Mouse (Mus musculus) spleen, postnatal 36 days (tissue): ENCODE measurements around the gene Ube4b.
A peak's percentile ranks its signal among the peaks of the same experiment; 100 is the strongest.
"Not testable (repeated sequence)": the region's sequence is repeated elsewhere in the genome, so short reads cannot be mapped to it uniquely, and the experiment has no call there.

Experiments used
- DNase-seq, 2 experiments: peaks; one replicate each; pipeline ENCODE4 v3.0.0; 2022; ENCODE audit warnings: low spot score in 2 of 2, mixed read lengths in 1 of 2

Gene Ube4b

DNA sequence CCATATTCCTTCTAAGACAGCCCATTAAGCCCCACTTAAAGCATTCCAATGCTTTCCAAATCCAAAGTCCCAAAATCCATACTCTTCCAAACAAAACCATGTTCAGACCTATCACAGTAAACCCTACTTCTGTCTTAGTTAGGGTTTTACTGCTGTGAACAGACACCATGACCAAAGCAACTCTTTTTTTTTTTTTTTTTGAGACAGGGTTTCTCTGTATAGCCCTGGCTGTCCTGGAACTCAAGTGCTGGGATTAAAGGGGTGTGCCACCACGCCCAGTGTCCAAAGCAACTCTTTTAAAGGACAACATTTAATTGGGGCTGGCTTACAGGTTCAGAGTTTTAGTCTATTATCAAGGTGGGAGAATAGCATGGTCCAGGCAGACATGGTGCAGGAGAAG is 5.3 kb upstream of the Ube4b start:
- not testable (repeated sequence) for DNase-seq

DNA sequence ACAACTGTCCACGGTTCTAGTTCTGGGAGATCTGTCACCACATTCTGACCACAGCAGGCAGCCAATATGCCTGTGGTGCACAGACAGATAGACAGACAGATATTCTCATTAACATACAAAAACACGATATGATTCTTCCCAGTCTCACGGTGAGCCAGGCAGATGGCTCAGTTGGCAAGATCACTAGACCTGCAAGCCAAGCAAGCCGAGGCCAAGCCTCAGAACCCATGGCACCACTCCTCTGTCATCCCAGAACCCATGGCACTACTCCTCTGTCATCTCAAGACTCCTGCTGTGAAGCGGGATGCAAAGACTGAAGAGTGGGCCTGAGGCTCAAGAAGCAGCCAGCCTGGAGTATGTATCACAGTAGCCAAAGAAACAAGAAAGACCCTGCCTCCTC is 3.0 kb upstream of the Ube4b start:
- DNase-seq, result no peak

DNA sequence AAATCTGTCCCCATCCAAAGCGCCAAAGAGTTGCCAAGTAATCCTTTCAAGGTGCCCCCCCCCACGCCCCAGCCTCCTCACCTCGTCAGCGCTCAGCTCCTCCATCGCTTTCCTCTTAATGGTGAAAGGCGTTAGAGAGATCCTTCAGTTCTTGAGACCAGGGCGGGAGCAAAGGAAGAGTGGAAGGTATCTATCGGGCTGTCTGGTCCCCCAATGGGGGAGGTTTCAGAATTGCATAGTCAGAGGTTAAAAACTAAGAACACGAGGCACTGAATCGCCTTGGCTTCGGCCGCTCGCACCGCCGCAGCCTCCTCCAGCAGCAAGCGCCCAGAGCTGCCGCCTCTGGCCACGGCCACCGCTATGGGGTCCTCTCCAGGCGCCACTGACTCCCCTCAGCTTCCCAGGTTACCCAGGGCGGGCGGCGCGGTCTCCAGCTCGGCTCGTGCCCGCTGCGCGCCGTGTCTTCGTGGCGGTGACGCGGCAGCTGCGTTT is 702 bp downstream of the Ube4b start:
- DNase-seq, result peak; percentile 11 to 12

DNA sequence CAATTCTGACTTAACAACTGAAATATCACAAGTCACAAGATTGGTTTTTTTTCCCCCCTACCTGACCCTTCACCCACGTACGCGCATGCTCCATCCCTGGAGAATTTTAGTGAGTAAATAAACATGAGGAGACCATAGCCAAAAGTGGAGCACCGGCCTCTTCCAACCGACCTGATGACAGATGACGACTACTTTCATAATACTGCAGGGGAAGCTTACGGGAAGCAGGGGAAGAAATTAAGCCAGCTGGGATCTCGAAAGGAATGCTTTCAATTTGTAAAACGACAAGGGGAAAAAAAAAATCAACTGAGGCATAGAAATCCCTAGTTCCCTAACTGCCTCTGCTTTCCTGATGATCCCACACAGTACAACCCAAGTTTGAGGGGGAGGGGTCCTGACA is 1.8 kb downstream of the Ube4b start:
- no peak for DNase-seq

DNA sequence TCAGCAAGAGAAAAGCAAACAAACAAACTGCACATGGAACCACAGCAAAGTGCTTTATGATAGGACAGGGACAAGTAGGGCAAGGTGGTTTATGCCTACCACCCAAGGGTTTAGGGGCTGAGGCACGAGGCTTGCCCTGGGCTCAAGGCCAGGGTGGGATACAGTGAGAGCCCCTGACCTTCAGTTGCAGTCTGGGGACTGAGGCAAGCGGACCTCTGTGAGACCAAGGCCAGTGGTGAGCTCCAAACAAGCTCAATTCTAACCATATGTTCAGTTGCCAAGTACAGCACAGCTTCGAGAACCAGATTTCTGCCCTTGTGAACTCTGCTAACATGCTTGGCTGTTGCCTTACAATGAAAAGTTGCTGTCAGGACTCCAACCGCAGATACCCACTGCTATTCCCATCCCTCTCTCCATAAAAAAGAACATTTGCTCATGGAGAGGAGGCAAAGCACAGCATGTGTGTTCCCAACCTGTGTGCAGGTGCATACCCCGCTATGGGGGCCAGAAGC is 8.6 kb downstream of the Ube4b start:
- no peak for DNase-seq

DNA sequence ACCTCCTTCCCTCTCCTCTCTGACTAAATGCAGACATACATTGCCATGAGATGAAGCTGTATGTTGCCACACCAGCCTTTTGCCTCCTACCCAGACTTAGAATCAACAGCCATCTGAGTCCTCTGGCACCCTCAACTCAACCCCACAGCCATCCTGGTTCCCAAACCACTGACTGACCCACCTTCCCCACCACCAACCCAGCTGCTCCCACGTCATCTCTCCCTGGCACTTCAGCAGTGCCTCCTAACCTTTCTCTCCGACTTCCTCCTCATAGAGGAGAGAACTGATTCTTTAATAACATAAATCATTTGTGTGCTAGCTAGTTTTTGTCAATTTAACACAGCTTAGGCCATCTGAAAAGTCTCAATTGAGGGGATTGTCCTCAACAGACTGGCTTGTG is 9.6 kb downstream of the Ube4b start:
- DNase-seq, result no peak

DNA sequence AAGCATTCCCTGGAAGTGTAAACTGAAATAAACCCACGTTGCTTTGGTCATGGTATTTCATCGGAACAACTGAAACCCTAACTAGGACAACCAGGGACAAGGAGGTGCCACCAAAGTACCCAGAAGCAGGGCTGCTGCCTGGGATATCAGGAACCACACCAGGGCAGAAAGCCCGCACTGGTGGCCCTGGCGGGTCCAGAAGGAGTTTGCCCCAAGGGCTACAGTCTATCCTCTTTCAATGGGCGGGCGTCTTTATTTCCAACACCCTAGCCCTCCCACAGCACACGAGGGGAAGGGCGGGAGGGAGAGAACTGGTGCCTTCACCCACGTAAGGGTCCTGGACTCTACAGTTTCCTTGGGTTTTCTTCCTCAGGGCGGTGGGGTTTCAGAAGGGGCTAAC is 10.1 kb downstream of the Ube4b start:
- no peak for DNase-seq

DNA sequence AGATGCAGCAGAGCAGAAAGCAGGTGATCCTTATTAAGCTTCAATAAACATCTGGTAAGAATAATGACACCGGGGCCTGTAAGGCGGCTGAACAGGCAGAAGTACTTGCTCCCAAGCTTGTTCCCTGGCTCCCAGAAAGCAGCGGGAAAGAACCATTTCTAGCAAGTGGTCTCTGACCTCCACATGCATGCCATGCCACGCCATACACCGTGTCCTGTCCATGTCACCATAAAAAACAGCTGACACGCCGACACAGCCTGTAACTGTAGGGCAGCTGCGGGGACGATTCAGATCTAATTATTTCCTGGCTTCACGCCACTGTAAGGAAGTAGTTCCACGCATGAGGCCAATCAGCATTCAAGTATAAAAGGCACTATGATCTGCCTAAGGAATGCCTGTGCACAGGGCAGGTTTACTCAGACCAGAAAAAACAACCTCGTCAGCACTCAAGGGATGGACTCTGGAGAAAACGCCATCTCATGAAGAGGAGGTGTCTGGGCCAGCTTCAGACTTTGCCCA is 10.8 kb downstream of the Ube4b start:
- no peak for DNase-seq

DNA sequence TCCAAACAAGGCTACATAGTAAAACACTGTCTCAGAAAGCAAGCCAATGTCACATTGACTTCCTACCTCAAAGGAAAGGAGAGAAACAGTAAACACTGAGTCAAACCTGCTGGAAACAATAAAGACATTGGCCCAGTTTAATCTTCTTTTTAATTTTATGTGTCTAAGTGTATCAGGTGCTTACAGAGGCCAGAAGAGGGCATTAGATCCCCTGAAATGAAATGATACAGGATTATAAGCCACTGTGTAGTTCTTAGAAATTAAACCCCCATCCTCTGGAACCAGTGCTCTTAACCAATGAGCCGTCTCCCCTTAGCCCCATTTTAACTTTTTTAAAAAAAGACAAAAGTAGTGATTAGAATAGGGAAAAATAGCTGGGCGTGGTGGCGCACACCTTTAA is 12.3 kb downstream of the Ube4b start:
- DNase-seq, result no peak

DNA sequence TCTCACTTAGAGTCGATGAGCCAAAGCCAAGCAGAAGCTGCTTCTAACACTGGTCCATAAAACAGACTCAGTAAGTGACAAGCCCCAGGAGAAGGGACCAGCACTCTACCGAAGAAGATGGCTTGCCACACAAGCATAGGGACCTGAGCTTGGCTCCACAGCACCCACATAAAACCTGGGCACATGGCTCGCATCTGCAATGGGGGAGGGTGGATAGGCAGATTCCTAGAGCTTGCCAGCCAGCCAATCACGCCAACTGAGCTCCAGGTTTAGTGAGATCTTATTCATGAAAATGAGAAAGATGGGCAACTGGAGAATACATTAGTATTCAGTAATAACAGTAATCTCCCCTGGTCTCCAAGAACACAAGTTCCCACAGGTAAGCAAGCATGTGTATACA is 16.8 kb downstream of the Ube4b start:
- no peak for DNase-seq

DNA sequence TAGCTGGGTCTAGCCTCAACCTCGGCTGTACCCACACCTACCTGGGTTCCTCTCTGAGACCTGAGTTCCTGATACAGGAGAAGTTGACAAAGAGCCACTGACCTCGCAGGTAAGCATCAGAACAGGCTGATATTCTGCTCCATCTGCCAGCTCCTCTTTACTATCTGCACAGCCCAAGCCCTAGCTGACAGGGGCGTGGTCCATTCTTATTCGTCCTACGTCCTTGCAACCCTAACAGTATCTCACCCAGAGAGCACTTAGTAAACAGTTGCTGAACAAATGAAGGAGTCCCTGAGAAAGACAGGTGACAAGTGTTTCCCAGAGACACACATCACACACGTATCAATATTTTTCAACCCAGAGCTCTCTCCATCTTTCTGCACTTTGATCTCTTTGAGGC is 18.2 kb downstream of the Ube4b start:
- no peak for DNase-seq

DNA sequence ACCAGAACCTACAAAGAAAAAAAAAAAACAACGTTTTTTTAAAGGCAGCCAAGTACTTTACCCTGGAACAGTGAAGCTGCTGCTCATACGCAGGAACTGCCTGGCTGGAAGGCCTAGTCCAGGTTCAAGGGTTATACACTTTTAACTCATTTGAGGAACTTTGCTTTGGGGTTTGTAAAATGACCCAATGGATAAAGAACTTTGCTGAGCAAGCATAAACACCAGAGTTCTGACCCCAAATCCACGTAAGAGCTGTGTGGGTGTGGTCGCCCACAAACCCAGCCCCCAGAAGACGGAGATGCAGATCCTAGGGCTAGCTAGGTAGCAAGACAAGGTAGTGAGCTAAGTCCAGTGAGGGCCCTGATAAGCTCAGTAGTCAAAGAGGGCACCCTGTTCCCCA is 19.1 kb downstream of the Ube4b start:
- no peak for DNase-seq

DNA sequence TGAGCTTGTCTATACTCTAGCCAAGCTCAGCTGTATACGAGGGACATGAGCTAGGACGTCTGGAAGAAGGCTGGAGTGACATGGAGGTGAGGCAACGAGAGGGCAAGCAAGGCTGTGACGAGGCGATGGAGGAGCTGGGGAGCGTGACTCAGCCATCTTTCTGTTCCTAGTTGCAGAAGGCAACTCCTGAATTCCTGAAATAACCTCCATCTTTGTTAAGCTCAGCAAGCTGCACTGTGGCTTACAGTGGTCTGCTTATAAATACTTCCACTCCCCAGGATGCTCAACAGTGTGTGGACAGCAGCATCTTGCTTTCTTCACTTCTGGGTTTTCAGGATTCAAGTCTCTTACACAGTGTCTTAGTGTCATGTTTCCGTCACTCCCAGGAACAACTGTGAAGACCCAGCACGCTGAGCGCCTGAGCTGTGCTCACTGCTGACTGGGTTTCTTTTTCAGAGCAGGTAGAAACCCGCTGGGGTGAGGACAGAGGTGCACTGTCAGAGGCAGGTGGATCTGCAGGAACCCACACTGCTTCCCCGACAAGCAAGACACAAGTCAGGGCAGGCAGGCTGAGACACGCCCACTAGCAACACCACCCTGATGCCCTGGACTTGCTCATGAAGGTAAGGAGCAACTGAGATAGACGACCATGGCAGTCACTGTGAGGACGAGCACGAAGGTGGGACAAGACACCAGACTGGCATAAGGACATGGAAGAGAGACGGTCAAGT is 20.7 kb downstream of the Ube4b start:
- no peak for DNase-seq

DNA sequence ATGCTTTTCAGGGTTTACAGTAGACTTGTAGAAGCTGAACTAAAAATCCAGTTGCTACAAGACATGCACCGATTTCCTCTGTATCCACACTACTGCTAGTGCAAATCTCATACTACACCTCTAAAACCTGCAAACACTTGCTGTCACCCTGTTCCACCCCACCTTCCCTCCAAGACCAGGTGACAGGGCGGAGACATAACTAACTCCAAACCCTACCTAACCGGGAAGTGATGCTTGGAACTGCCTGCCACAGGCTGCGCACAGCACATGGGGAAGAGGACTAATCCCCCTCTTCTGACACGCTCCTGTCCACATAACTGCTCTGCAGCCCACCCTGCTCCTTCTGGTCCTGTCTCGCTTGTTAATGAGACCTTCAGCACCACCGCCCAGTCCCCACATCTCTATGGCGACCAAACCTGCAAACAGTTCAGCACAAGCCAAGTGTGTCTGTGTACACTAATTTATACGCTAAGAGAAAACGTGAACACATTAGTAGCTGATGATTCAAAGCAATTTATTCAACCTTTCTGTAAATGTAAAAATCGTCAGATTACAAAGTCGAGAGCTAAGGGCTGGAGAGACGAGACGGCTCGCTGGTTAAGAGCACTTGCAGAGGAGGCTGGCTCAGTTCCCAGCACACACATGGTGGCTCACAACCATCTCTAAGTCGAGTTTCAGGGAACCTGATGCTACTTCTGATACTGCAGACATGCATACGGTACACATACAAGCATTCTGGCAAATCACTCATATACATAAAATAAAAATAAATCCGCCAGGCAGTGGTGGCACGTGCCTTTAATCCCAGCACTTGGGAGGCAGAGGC is 21.7 kb downstream of the Ube4b start:
- no peak for DNase-seq

DNA sequence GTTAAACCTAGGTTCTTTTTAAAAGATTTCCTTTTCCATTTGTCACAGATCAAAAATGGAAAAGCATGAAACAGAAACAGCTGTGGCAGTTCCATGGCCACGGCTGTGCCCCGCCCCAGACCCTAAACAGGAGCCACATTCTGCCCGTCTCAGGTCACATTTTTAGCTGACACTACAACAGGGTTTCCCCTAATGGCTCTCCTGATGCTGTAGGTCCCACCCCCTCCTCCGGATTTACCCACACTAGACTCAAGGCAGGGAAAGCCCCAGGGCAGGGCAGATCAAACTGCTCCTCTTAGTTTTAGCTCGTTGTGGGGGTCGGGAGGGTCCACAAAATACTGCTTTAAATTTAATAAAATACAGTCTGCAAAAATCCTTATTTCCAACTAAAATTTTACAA is 23.5 kb downstream of the Ube4b start:
- no peak for DNase-seq

DNA sequence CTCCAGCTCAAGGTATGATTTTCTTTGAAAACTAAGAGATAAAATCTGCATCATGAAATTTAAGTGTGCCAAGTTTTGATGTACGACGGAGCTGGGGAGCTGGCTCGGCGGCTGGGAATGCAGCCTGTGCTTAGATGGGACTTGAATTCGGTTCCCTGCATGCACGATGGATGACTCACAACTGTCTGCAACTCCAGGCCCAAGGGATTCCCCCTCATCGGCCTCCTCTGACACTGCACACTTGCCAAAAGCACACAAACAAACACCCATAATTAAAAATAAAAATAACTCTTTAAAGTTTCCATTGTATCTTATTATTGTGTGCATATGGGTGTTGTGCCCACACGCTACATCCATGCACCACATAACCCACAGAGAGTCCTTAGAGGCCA is 25.0 kb downstream of the Ube4b start:
- no peak for DNase-seq

DNA sequence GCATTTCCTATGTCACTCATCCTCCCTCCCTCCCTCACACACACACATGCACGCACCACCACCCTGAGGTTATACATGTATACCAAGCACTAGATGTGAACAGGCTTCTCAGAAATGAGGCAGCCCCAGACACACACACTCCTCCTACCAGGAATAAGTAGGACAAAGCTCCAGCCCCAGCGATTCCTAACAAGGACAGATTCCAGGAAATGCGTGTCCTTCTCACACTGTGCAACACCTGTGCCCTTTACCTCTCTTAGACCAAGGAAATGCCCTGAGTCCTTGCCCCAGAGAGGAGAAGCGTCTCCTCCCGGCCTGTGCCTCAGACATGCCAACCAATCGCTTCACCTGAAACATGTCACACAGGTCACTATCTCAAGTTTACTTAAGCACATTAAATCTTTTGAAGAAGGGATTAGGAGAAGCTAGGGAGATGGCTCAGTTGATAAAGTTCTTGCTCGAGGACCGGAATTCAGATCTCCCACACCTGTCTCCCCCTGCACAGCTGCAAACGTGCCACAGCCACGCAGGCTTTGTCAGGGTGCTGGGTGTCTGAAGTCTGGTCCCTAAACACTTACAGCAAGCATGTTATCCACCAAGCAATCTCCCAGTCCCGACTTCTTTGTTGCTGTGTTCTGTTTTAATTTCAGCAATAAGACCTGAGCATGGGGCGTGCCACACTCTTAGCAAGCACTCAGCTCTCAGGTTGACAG is 25.5 kb downstream of the Ube4b start:
- no peak for DNase-seq

DNA sequence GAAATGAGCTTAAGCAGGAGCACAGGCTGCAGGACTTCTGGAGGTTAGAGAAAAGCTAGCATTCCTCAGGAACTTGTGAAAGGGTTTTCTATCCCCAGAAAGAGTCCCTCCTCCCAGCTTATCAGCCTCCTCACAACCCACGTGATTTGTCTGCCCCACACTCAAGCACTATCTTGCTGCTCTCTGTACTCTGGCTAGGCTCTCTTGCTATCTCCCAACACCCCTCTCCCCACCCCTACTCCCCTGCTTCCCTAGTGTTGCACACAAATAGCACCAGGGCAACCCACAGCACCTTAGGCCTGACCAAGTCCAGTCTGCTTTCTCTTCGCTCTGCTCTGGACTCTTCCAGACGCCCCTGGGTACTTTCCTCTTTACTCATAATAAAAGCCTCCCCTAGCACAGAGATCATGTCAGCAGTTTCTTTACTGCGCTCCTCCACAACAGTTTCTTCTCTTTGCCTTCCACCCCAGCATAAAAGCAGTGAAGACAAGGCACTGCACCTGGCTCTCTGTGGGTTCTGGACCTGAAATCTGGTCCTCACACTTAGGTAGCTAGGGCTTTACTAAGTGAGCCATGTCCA is 27.1 kb downstream of the Ube4b start:
- DNase-seq, result peak in 1 of 2 experiments; percentile 4

DNA sequence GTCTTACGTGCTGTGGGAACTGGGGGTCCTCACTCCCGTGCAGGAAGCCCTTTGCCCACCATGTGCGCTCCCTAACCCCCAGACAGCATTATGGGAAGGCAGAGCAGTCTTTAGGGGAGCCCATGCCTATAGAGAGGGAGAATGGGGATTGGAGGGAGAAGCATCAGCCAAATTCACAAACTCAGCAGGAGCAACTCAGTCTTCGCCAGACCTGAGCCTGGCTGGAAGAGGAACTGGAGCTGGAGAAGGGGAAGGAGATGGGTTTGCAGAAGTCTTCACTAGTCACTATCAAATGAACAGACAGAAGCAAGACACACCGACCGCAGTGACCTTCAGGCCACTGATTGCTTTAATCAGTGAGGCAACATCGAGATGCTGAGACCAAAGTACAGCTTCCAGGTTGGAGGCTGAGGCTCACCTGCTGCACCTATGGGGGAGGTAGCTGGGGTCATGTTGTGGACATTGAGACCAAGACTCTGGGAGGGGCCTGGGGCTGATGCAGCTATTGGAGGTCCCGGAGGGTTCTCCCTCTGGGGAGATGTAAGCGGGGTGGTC is 28.3 kb downstream of the Ube4b start:
- no peak for DNase-seq

DNA sequence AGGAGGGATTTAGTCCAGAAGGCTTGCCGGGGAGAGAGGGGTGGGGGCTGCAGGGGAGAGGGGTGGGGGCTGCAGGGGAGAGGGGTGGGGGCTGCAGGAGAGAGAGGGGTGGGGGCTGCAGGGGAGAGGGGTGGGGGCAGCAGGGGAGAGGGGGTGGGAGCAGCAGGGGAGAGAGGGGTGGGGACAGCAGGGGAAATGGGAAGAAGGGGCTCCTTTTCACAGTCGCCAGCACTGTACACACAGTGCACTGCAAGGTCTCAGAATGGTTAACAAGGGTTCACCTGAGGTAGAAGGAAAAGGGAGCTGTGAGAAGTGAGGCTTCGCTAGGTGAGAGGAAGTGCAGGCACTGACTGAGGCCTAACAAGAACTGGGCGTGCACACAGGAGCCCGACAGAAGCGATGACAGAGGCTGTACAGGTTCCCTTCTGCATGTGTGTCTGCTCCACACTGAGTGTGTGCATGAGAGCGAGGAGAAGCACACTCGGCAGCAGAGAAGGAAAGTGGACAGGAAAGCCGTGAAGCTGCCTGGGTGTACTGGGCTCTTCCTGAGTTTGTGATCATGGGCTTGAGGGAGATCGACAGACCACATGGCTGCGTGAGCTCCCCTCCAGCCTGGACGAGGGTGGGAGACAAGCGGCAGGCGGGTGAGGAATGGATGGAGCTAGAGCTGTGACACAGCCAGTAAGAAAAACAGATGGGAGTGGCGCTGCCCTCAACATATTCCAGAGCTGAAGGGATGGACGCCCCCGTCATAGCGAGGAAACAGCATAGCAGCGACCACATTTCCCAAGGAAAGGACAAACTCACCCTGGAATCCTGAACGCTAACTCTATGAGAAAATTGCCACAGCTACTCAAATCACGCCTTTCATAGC is 29.9 kb downstream of the Ube4b start:
- no peak for DNase-seq
